Mouse (Mus musculus) heart, embryonic 14.5 days (tissue): ENCODE results near the gene Irak2. TPM values are rescaled to one million over a fixed set of nuclear protein-coding genes. Genes with fewer than 3 reads are reported as not detected.

Experiments used
- ATAC-seq: fragments of 200-750 bp; cut with Nextera tagmentation; 2 replicates; pipeline ENCODE4 v1.8.0; 2017; ENCODE audit warnings: low read depth, moderate TSS enrichment; ENCODE audit not compliant: insufficient number of reproducible peaks, insufficient read depth, low FRiP score
- H3K27ac ChIP-seq, 2 experiments: fragments of 200-500 bp in 1 of 2; fragments of 300-500 bp in 1 of 2; sonication (generic) in 1 of 2; replicated peaks in 1 of 2; 2 replicates each; pipeline ENCODE4 v1.5.1; 2012 to 2014; ENCODE audit warnings: low read depth in 2 of 2, low read length in 2 of 2, control low read depth in 1 of 2, mild to moderate bottlenecking in 1 of 2, mixed read lengths in 1 of 2; ENCODE audit not compliant: control insufficient read depth in 1 of 2, insufficient read depth in 1 of 2
- H3K27me3 ChIP-seq: fragments of 300-500 bp; sonication (generic); 2 replicates; pipeline ENCODE4 v1.6.1; 2014; ENCODE audit warnings: mild to moderate bottlenecking, low read length, control low read depth; ENCODE audit not compliant: control insufficient read depth, insufficient read depth
- H3K36me3 ChIP-seq: fragments of 300-500 bp; sonication (generic); 2 replicates; pipeline ENCODE4 v1.6.1; 2014; ENCODE audit warnings: mild to moderate bottlenecking, control low read depth, low read length, mixed read lengths; ENCODE audit not compliant: control insufficient read depth, insufficient read depth
- H3K4me1 ChIP-seq, 2 experiments: fragments of 200-500 bp in 1 of 2; fragments of 300-500 bp in 1 of 2; sonication (generic) in 1 of 2; 2 replicates each; pipeline ENCODE4 v1.6.1; 2012 to 2014; ENCODE audit warnings: low read length in 2 of 2, control low read depth in 1 of 2, mixed read lengths in 1 of 2; ENCODE audit not compliant: control insufficient read depth in 2 of 2, insufficient read depth in 2 of 2
- H3K4me2 ChIP-seq: fragments of 300-500 bp; sonication (generic); 2 replicates; pipeline ENCODE4 v1.6.1; 2014; ENCODE audit warnings: mild to moderate bottlenecking, low read length
- H3K4me3 ChIP-seq, 2 experiments: fragments of 200-500 bp in 1 of 2; fragments of 300-500 bp in 1 of 2; sonication (generic) in 1 of 2; 2 replicates each; pipeline ENCODE4 v1.5.1; 2012 to 2014; ENCODE audit warnings: low read length in 2 of 2, mild to moderate bottlenecking in 2 of 2, control low read depth in 1 of 2, low read depth in 1 of 2, moderate library complexity in 1 of 2; ENCODE audit not compliant: control insufficient read depth in 1 of 2, insufficient read depth in 1 of 2
- H3K9ac ChIP-seq: fragments of 300-500 bp; sonication (generic); 2 replicates; pipeline ENCODE4 v1.6.1; 2014; ENCODE audit warnings: mild to moderate bottlenecking, low read length
- H3K9me3 ChIP-seq: fragments of 300-500 bp; sonication (generic); 2 replicates; pipeline ENCODE4 v1.6.1; 2016; ENCODE audit warnings: low read length, control low read depth; ENCODE audit not compliant: control insufficient read depth
- WGBS: fragments of 180-500 bp; shearing (Covaris S2); extraction: QIAGEN DNeasy Blood & Tissue Kit; methylation state at CpG from one replicate; pipeline ENCODE4 v1.1.7; 2014; 5-methylcytosine and 5-hydroxymethylcytosine counted together
- polyA plus RNA-seq: library from polyadenylated mRNA; unstranded; fragments of >200 nt; fragmentation: Nextera tagmentation; extraction: Ambion mirVana; gene quantifications from 2 replicates; pipeline ENCODE4 v1.2.1, GENCODE M21; 2014

The Irak2 gene
- polyA plus RNA-seq, 1 experiment from 2014 or later = 3.9 TPM

DNA sequence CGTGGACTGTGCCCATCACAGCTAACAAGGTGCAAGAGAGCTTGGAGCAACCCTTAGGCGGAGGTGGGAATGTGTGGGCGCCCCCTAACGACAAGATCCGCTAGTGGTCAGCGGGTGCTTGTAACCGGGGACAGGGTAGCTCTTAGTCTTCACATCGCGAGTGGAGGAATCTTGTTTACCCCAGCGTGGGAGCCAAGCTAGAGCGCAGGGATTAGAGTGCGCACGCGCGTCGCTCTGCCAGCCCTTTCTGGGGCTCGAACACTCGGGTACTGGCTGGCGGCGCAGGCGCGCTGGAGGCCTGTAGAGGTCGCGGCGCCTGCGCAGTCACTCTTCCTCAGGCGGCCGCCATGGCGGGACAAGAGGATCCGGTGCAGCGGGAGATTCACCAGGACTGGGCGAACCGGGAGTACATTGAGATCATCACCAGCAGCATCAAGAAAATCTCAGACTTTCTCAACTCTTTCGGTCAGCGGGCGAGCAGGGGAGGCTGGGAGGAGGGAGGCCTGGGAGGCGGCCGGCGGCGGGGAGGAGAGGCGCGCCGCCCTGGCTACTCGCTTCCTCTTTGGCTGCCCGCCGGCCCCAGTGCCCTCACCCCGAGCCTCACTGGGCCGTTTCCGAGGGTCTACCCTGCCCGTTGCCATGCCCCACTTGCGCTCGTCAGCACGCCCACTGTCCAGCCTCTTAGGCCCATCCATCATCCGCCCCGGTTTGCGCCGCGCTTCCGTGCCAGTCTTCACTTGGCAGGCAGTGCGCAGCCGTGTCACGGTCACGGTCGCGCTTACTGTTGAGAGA is 33.6 kb upstream of the Irak2 start, which contains the start of gene Brk1:
TSS of gene Brk1 (plus strand) at position 341 of the 792 bp plus-strand sequence.
- Histone ChIP-seq H3K27me3 (no peaks in the 10 kb centered on the region), H3K36me3 (peaks cover 13% of the 10 kb centered on the region; the same call in 1 of the 2 replicates), H3K4me3 (peak within 1 kb of the TSS; percentile 77 to 97), H3K27ac (peak within 1 kb of the TSS; percentile 58 to 84), H3K9me3 (no peaks in the 10 kb centered on the region), H3K4me2 (peak within 1 kb of the TSS; percentile 90), H3K9ac (peak within 1 kb of the TSS; percentile 93), H3K4me1 (peaks cover 0 to 13% of the 10 kb centered on the region in 2 experiments; a peak in 3 of 4 replicates)
- WGBS = under 1% methylated on average over 57 of the region's 65 CpGs
- peak; percentile 89 for ATAC-seq

DNA sequence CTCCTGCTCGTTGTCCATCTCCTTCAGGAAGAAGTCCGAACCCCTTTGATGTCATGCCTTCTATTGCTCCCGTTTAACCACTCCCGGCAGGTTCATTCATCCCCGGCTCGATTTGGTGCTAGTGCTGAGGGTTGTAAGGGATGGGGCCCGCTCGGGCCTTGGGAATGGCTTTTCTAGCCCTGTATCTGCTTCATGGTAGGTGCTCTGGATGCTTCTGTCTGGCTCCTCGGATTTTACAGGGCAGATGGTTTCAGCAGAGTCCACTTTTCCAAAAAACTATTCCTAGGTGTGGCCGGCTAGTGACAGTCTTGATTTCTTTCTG is 33.1 kb upstream of the Irak2 start:
- Histone ChIP-seq H3K4me3 (peak overlapping the region; percentile 77 to 97), H3K4me1 (peaks cover 0 to 13% of the 10 kb centered on the region in 2 experiments; a peak in 3 of 4 replicates), H3K4me2 (peak overlapping the region; percentile 90), H3K36me3 (peaks cover 14% of the 10 kb centered on the region), H3K27ac (peak overlapping the region; percentile 58 to 84; a peak in 3 of 4 replicates), H3K9ac (peak overlapping the region; percentile 93), H3K27me3 (no peaks in the 10 kb centered on the region), H3K9me3 (no peaks in the 10 kb centered on the region)
- no peak for ATAC-seq
- 5% methylated on average over 10 of the region's 10 CpGs for WGBS

DNA sequence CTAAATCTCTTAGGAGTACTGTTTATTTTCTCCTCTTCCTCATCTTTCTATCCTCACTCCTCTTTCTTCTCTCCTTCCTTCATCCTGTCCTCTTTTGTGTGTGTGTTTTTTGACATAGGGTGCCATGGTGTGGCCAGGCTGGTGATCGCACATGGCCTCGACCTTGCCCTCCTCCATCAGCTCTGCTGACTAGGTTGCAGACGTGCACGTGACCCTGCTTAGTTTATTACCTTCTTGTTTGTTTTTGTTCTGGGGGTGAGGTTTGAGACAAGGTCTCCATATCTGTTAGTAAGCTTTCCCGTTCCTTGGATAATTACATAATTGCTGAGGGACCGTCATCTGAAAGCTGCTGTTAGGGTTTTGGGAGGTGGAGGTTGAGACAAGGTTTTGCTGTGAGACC is 29.4 kb upstream of the Irak2 start:
- no peak overlapping the region for H3K4me3 ChIP-seq
- no peak overlapping the region for H3K9ac ChIP-seq
- no peak overlapping the region for H3K4me2 ChIP-seq
- H3K27me3 ChIP-seq = no peaks in the 10 kb centered on the region
- no peaks in the 10 kb centered on the region for H3K9me3 ChIP-seq
- peaks cover 5 to 33% of the 10 kb centered on the region in 2 experiments for H3K4me1 ChIP-seq
- no peak for ATAC-seq
- 86% methylated on average over 6 of the region's 6 CpGs for WGBS
- H3K27ac ChIP-seq = no peak overlapping the region
- H3K36me3 ChIP-seq = peaks cover 22% of the 10 kb centered on the region

DNA sequence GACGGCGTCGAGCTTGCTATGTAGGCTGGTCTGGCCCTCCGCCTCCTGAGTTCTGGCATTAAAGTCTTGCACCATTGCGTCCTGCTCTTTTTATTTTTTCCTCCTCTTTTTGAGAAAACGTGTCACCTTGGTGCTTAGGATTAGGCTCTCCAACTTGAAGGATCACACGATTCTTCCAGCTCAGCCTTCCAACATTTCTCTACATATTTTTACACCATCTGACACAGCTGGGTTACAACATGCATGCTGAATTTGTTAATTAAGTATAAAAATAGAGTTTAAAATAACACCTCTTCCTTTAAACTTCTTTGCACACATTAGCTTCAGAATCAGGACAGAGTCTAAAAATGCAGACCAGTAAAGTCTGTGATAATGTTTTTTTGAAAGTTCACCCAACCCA is 29.0 kb upstream of the Irak2 start:
- peaks cover 5 to 33% of the 10 kb centered on the region in 2 experiments for H3K4me1 ChIP-seq
- no peak overlapping the region for H3K4me3 ChIP-seq
- H3K9ac ChIP-seq = no peak overlapping the region
- 90% methylated on average over 7 of the region's 7 CpGs for WGBS
- no peak overlapping the region for H3K27ac ChIP-seq
- peaks cover 26% of the 10 kb centered on the region for H3K36me3 ChIP-seq
- ATAC-seq = no peak
- H3K27me3 ChIP-seq = no peaks in the 10 kb centered on the region
- H3K4me2 ChIP-seq = no peak overlapping the region
- H3K9me3 ChIP-seq = no peaks in the 10 kb centered on the region

DNA sequence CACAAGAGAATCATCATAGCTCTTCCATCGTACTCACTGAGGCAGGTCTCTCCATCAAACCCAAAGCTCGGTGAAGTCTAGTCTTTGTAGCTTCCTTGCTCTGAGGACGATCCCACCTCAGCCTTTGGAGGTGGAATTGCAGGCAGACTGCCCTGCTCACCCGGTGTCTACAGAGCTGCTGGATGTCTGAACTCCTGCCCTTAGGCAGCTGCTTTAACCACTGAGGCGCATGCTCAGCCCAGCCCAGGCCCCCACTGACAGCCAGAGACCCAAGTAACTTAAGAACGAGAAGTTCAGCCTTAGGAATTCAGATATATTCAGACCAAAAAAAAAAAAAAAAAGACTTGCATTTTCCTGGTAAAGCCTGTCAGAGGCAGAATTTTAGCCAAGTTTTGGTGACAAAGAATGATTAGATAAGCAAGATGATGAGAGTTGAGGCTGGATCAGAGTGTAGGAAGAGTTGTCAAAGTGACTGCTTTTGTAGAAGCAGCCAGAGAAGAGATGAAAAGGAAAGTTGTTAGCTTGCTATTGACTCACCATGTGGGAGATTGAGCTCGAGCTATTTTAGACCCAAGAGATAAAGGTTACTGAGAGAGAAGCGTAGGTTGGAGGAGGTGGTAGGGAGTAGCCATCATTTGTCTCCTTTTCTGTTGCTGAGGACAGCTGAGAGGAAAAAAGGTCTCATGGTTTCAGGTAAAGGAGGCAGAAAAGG is 25.9 kb upstream of the Irak2 start:
- WGBS = 18% methylated on average over 8 of the region's 8 CpGs
- Histone ChIP-seq H3K36me3 (peaks cover 52% of the 10 kb centered on the region), H3K4me2 (peak overlapping the region; percentile 59), H3K27ac (peak overlapping the region; percentile 63 to 85), H3K27me3 (no peaks in the 10 kb centered on the region), H3K9me3 (no peaks in the 10 kb centered on the region), H3K9ac (peak overlapping the region; percentile 51; the same call in 1 of the 2 replicates), H3K4me1 (peaks cover 5 to 20% of the 10 kb centered on the region in 2 experiments), H3K4me3 (peak overlapping the region in 1 of 2 experiments; percentile 6; a peak in 1 of 4 replicates)
- ATAC-seq = peak; percentile 62

DNA sequence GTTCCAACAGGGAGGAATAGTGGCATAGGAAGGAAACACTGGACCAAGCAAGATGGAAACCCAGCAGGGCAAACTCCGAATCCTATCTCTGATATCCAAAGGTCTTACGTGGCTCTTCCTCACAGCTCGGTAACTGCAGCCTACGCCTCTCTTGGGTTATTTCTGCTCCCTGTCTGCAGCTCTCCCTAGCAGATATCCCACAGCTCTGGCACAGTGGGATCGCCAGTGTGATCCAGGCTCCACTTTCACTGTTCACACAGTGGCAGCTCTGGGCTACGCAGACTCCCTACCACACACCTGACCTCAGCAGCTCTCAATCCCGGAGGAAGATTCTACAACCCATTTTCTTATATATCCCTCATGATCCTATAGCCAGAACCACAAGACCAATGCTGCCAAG is 24.1 kb upstream of the Irak2 start:
- Histone ChIP-seq H3K27ac (no peak overlapping the region), H3K4me2 (no peak overlapping the region), H3K9ac (no peak overlapping the region), H3K36me3 (peaks cover 52% of the 10 kb centered on the region), H3K27me3 (no peaks in the 10 kb centered on the region), H3K9me3 (no peaks in the 10 kb centered on the region), H3K4me1 (peaks cover 5 to 20% of the 10 kb centered on the region in 2 experiments), H3K4me3 (no peak overlapping the region)
- ATAC-seq = no peak
- 89% methylated on average over 7 of the region's 7 CpGs for WGBS

DNA sequence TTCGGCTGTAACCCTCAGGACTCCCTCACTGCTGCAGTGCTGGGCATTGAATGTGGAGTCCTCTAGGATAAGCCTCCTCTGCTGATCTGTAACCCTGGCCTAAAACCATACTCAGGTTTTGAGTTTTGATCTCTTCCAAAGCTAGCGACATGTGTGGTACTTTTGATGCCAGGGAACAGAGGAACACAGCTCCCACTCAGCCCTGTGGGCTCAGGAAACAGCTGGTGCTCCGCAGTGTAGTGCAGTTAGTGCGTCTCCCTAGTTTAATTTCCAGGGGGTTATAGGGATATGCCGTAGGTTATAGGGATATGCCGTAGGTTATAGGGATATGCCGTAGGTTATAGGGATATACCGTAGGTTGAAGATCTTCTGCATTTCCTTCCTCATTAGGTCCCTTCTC is 23.3 kb upstream of the Irak2 start:
- Histone ChIP-seq H3K27me3 (no peaks in the 10 kb centered on the region), H3K27ac (no peak overlapping the region), H3K4me1 (peaks cover 5 to 20% of the 10 kb centered on the region in 2 experiments), H3K9ac (no peak overlapping the region), H3K9me3 (no peaks in the 10 kb centered on the region), H3K4me3 (no peak overlapping the region), H3K4me2 (no peak overlapping the region), H3K36me3 (peaks cover 52% of the 10 kb centered on the region)
- 95% methylated on average over 8 of the region's 8 CpGs for WGBS
- no peak for ATAC-seq
